Mouse (Mus musculus) hindbrain, embryonic 10.5 days (tissue): ENCODE measurements around the gene Pdcl3. TPM values are rescaled to one million over a fixed set of nuclear protein-coding genes. Genes with fewer than 3 reads are reported as not detected.
"Not testable (repeated sequence)": the region's sequence is repeated elsewhere in the genome, so short reads cannot be mapped to it uniquely, and the experiment has no call there.

Source experiments
- DNase-seq: peaks from one replicate; pipeline ENCODE4 v3.0.0-alpha.2; 2017; ENCODE audit warnings: low spot score
- H3K27ac ChIP-seq: fragments of 300-500 bp; sonication (generic); 2 replicates; pipeline ENCODE4 v1.5.1; 2016; ENCODE audit warnings: mild to moderate bottlenecking, moderate library complexity
- H3K27me3 ChIP-seq: fragments of 300-500 bp; sonication (generic); 2 replicates; pipeline ENCODE4 v1.6.1; 2016; ENCODE audit warnings: mild to moderate bottlenecking; ENCODE audit not compliant: poor library complexity, insufficient read depth, severe bottlenecking
- H3K36me3 ChIP-seq: fragments of 300-500 bp; sonication (generic); 2 replicates; pipeline ENCODE4 v1.6.1; 2016; ENCODE audit warnings: mild to moderate bottlenecking, moderate library complexity
- H3K4me1 ChIP-seq: fragments of 300-500 bp; sonication (generic); replicated peaks from 2 replicates; pipeline ENCODE4 v1.6.1; 2016; ENCODE audit warnings: mild to moderate bottlenecking
- H3K4me3 ChIP-seq: fragments of 300-500 bp; sonication (generic); 2 replicates; pipeline ENCODE4 v1.5.1; 2016; ENCODE audit warnings: mild to moderate bottlenecking, moderate library complexity
- H3K9me3 ChIP-seq: fragments of 300-500 bp; sonication (generic); 2 replicates; pipeline ENCODE4 v1.6.1; 2016; ENCODE audit warnings: mild to moderate bottlenecking, moderate library complexity
- WGBS: fragments of 180-500 bp; shearing (Covaris S2); methylation state at CpG from one replicate; pipeline ENCODE4 v1.1.7; 2016; 5-methylcytosine and 5-hydroxymethylcytosine counted together
- polyA plus RNA-seq: library from polyadenylated mRNA; unstranded; fragments of >200 nt; fragmentation: Nextera tagmentation; extraction: Ambion mirVana; gene quantifications from 2 replicates; pipeline ENCODE4 v1.2.1, GENCODE M21; 2016

Pdcl3 gene
- polyA plus RNA-seq, 1 experiment from 2014 or later = 140 TPM

DNA sequence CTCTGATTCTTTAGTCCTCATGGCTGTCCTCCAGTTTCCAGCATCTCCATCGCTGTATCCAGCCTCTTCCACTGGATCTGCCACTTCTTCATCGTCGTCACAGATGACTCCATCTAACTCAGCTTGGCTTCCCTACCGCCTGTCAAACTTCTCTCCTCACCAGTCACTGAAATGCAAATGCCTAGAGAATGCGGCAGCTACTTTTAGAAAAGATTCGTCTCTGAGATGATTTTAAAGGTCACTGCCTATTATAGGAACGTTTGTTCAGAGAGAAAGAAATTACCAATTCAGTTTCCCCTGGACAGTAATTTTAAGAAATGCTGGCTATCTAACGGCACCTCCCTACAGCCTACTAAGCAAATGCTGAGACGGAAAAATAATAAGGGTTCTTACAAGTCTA, 50.4 kb downstream of the Pdcl3 start:
- no peak overlapping the region for H3K27ac ChIP-seq
- H3K4me1 ChIP-seq = no peaks in the 10 kb centered on the region
- H3K9me3 ChIP-seq = no peaks in the 10 kb centered on the region
- no peak for DNase-seq
- no peak overlapping the region for H3K4me3 ChIP-seq
- no peaks in the 10 kb centered on the region for H3K27me3 ChIP-seq
- no peaks in the 10 kb centered on the region for H3K36me3 ChIP-seq
- WGBS = 85% methylated on average over 9 of the region's 9 CpGs

GRCm38 (mm10) chr1:39042188-39042587, 56.8 kb downstream of the Pdcl3 start:
- 74% methylated on average over 2 of the region's 2 CpGs for WGBS
- Histone ChIP-seq H3K4me1 (peaks cover 12% of the 10 kb centered on the region), H3K27me3 (no peaks in the 10 kb centered on the region), H3K9me3 (no peaks in the 10 kb centered on the region), H3K4me3 (no peak overlapping the region), H3K27ac (no peak overlapping the region), H3K36me3 (no peaks in the 10 kb centered on the region)
- no peak for DNase-seq

GRCm38 (mm10) chr1:39044442-39044841, 59.0 kb downstream of the Pdcl3 start:
- not testable (repeated sequence) for H3K27ac ChIP-seq, H3K36me3 ChIP-seq, H3K4me3 ChIP-seq, H3K27me3 ChIP-seq, DNase-seq
- peaks cover 12% of the 10 kb centered on the region for H3K9me3 ChIP-seq
- peaks cover 12% of the 10 kb centered on the region for H3K4me1 ChIP-seq
- WGBS = 81% methylated on average over 1 of the region's 1 CpGs

DNA sequence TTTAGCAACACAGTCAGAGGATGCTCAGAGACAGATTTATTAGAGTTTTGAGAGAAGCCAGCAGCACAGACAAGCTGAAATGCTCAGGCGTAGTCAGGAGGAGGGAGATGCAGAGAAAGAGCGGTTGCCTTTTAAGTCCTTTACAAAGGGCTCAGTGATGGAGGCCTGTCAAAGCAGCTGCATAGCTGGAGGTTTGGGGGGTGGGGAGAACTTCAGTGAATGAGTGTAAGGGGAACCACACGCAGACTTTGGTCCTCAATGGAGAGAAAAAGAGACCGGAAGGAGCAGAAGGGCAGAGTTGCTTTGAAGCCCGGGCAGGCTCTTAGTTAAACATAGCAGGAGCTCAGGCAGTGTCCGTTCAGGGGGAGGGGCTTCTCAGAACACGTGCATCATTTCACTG, 61.3 kb downstream of the Pdcl3 start:
- Histone ChIP-seq H3K27ac (peak overlapping the region; percentile 63), H3K9me3 (peaks cover 14% of the 10 kb centered on the region), H3K4me3 (no peak overlapping the region), H3K36me3 (no peaks in the 10 kb centered on the region), H3K4me1 (peaks cover 12% of the 10 kb centered on the region), H3K27me3 (no peaks in the 10 kb centered on the region)
- WGBS = 13% methylated on average over 7 of the region's 7 CpGs
- peak; percentile 30 for DNase-seq

Other genes starting within 250 kb of the Pdcl3 start
- 1.9 TPM in 2 replicates for gene Lonrf2, start 148.9 kb upstream of the Pdcl3 start, polyA plus RNA-seq
- gene Chst10, start 87.4 kb upstream of the Pdcl3 start, polyA plus RNA-seq = 12.8 and 14.3 TPM in 2 replicates
- gene Nms, start 46.5 kb upstream of the Pdcl3 start, polyA plus RNA-seq = 0.40 and 0.92 TPM in 2 replicates
- 0.05 and 0.21 TPM in 2 replicates for gene Npas2, start 208.1 kb downstream of the Pdcl3 start, polyA plus RNA-seq